Mouse (Mus musculus): ENCODE measurements around the gene Igflr1.
A peak's percentile ranks its signal among the peaks of the same experiment; 100 is the strongest.

Gene Igflr1

DNA sequence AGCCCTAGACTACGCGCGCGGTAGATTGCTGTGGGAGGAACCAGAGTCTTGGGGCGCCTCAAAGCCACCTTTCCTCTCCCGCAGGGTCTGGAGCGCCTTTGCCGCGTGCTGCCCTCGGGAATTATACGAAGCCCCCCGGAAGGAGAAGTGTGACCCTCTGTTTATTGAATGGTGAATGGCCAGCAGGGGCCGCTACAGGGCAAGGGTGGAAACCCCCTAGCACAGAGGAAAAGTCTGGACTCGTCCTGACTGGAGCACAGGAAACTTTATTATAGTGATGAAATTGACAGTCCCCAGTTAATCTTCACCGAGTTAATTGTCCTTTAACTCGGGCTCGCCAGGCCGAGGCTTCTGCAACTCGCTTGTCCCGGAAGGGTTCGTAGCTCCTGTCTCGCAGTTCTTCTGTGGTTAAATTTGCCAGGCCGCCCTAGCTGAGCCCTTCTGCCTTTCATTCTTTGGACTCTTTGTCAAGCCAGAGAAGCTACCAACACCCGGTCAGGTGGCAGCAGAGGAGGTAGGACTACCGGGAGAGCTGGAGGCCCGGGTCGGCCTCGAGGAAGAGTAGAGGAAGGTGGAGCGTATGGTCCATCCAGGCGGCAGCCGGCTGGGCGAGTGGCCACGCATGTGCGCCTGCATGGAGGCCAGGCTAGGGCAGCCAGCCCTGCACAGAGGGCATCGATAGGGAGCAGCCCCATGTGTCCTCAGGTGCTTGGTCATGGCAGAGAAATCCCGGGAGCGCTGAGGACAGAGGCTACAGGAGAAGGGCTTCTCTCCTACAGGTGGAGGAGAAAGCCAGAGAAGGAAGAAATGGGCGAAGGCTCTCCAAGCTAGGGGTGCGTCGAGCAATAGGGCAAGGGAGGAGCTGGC lies 24.4 kb downstream of the Igflr1 start:
- peak; percentile 89 for DNase-seq

DNA sequence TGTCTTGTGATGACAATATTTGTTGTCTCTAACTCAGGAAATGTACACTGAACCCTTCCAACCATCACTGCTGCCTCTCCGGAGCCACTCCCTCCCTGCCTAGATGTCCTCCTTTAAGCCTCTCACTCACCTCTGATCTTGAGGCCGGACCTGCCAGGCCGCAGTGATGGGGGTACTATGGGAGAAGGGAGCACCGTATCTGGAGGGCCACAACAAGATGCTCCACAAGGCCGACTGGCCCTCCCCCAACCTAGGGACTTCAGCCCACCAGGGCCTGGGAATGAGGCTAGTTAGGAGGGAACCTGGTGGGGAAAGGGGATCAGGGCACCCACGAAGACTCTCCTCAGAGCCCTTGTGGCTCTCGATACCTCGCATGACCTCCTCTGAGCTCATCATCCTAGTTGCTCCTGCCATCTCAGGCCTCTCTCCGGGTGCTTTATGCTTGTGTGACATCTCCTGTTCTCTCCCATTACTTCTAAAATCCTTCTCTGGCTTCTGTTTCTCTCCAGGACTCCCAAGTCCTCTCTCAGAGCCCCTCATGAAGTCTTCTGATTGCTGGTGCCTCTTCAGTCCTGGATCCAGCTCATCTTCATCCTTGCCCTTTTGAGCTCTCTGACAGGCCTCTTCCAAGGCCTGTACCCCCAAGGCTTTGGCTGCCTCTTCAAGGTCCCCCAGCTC lies 25.8 kb downstream of the Igflr1 start:
- DNase-seq = no peak

DNA sequence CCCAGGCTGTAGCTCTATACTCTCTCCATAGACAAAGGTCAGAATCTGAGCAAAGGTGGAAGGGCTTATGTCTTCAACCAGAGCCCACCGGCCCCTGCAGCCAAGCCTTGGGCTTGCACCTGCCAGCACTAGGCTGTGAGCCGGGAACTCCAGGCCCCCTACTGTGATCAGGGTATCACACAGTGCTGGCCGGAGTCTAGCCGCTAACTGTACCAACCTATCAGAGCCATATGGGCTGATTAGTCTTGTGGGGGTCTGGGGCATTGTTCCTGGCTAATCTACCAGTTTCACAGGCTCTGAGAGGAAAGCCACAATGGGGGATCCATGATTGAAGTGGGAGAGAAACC lies 26.4 kb downstream of the Igflr1 start:
- no peak for DNase-seq

DNA sequence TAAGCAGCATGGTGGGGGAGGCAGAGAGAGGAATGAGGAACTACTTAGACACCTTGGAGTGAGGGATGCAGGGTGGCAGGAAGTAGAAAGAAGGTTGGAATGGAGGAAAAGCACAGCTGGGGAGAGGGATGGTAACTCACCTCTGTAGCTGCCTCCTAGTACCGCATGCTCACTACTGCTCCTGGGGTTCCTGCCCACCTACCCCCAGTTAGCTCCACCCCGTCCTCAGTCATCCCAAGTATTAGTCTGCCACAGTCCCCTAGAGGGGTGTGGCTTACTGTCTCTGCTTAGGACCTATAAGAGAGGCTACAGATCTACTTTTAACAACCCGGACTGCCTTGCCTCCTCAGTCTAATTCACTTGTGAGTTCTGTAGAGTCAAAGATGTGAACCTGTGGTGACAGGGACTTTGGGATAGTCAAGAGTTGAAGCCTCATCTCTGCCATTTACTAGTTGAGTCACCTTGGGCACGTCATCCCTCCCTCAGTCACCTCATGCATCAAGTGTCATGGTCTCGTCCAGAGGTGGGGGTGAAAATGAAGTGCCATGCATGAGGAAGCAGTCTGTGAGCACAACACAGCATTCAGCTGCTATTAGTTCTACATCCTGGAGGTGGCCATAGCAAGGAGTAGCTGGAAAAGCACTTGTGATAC lies 27.7 kb downstream of the Igflr1 start:
- no peak for DNase-seq

DNA sequence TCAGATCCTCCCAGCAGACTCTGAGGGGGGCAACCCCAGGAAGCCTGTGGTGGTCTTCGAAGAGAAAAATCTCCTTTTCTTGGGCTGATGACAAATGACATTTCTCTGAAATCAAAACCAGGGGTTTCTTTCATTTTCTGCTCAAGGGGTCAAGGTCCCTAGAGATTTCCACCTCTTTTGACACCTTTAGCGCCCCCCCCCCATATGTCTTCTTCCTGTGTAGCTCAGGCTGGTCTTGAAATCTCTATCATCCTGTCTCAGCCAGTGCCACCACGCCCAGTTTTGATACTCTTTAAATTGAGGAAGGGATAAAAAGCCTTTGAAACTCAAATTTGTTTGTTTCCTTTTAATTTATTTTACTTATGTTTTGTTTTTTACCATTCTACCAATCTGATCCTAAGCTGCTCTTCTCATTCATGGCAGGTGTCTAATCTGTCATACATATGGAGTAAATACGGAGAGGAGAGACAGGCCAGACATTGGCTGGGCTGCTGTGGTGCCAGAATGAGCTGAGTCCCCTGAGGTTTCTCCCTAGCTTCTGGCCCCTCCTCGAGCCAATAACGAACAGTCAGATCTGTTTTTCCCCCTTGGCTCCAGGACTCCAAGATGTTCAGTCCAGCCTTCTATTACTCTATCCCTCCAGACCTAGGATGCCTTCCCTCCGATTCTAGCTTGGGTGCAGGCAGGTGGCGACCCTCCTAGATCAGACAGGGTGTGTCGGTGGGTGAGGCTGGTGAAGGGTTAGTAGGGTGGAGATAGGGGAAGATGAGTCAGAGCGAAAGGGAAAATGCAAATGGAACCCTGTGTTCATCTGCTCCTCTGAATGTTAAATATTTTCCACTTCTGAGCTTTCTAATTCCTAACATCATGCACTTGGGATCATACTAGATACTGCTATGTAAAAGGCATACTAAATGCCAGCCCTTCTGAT lies 28.6 kb downstream of the Igflr1 start:
- no peak for DNase-seq

DNA sequence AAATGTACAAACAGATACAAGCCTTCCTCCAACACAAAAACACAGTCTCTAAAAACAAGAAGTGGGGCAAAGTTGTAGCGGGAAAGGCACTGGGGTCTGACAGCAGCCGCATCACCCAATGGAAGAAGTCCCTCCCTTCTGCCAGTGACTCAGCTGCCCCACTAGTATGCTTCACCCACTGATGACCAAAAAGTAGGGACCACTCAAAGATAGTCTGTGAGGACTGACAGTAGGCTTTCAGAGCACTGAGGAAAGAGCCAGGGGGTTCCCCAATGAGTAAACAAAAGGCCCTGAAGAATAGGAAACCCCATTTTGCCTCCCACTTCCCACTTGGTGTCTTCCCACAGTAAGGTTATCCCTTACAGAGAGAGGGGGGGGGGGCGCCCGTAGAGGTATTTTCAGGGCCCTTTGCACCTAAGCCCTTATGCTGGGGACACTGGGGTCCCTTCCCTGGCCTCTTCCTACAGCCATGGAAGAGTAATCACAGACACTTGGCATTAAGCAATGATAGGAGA lies 29.3 kb downstream of the Igflr1 start:
- DNase-seq = no peak

DNA sequence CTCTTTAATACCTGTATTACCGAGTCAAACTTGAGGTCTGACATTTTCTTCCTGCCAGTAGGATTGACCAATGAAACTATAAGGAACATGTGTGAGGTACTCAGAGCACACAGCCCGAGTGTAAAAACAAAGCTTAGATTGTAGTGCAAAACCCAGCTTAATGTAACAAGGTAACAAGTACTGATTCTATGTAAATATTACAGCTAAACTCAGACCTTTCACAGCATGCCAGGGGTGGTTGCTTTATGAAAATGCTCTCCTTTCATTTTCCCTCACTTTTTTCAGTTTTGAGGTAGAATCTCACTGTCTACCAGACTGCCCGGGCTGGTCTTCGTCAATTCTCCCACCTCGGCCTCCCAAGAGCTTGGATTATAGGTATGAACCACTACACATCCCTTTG lies 30.9 kb downstream of the Igflr1 start:
- DNase-seq = no peak

DNA sequence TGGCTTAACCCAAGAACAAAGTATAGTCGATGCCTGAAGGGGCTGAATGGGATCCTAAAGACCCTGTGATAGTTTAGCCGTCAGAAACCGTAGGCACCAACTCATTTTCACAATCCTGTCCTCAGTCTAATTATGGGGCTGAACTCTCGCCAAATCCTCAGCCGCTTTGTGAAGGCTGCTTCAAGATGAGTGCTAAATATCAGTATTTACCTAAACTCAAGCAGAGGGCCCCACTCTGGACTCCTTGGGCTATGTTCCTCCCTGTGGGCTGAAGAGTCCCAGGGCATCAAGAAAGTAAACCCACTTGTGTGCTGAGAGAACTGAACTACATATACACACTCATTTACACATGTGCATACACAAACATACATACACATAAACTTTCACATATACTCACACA lies 31.6 kb downstream of the Igflr1 start:
- no peak for DNase-seq

DNA sequence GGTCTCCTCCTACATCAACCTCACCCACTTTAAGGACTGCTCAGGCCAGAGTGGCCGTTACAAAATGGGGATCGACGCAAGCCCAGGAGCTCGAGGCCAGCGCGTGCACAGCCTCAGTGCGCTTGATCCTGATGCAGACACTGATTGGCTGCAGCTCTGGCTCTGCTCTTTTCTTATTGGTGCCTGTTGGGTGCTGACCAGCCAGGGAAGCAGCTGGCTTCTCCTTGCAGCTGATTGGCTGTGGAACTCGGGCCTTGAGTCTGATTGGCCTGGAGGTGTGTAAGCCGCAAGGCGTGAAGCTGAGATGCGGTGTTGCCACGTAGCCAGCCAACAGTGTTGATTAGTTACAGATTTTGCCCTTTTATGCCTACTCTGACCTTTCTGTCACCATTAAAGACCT lies 33.6 kb downstream of the Igflr1 start, which contains the start of gene Zbtb32:
Gene Zbtb32 (minus strand): TSS at position 124 of the 400 bp plus-strand sequence.
- DNase-seq = no peak

DNA sequence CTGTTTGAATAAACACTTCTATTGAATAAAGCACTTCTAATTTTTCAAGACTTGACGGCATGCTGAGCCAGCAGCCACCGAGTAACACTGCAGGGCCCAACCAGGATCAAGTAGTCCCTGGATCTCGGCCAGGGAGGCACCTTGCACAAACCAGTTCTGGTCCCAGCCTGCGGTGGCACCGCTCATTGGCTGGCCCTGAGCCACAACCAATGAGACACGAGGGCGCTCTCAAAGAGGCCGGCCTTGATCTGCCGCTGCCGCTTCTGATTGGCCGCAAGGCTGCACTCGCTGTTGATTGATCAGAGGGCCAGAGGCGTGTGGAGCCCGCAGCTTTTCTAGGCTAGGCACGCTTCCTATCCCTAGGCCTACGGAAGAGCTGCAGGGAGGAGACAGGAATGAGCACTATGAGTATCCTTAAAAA lies 34.7 kb downstream of the Igflr1 start:
- DNase-seq = peak; percentile 92

DNA sequence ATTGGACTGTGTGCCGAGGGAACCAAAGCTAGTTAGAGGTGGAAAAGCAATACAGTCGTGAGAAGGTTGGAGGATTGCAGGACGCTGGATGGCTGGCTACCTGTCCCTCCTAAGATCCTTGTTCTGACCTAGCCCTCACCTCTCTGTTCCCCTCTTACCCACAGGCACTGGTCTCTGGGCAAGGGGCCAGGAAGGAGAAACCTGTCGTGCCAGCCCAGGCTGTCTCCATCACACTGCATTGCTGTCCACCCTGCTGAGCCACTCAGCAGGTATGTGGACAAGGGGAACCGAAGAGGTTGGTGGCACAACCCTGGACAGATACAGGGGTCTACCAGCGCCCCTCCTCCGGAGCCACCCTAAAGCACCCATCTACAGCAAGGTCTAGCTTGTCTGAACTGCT lies 35.4 kb downstream of the Igflr1 start:
- no peak for DNase-seq

DNA sequence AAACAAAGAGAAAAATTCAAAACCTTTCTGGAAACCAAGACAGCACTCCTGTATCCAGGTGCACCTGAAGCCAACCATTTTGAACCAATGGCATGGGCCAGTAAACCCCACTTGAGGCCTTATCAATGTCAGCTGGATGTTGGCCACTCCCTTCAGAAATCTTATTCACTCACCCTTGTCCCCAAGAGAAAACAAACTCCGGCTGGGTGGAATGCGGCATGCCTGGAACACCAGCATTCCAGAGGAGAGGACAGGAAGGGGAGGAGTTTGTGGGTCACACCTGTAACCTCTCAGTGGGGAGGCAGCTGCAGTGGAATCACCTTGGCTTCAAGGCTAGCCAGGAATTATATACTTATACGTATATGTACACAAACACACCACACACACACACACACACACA lies 37.4 kb downstream of the Igflr1 start:
- DNase-seq = no peak

DNA sequence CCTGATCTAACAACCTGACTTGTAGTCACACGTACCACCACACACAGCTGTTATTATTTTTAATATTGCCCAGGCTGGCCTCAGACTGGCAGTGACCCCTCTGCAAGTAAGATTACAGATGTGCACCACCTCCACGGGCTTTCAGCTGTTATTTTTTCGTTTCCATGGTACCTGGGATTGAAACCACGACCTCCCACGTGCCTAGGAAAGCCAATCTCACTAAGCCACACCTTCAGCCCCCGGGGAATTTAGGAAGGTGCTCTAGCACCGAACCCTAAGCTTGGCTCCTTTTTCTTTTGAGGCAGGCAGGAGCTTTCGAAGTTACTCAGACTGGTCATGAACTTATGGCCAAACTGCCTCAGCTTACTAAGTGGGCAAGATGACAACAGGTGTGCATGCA lies 39.2 kb downstream of the Igflr1 start:
- DNase-seq = no peak

DNA sequence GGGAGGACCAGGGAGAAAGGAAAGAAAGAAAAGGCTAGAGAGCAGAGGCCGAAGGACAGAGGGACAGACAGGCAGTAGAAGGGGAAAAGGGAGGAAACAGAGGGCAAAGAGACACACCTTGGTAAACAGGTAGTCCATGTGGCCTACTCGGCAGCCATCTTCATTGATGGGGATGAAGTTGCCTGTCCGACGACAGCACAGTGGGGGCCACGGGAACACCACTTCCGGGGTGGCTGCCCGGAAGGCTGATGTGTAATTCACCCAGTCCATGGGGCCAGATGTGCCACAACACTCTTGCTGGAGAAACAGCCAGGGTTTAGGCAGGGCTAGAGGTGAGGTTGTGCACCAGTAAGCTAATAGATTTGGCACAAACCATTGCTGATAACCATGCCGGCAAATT lies 39.7 kb downstream of the Igflr1 start:
- no peak for DNase-seq

DNA sequence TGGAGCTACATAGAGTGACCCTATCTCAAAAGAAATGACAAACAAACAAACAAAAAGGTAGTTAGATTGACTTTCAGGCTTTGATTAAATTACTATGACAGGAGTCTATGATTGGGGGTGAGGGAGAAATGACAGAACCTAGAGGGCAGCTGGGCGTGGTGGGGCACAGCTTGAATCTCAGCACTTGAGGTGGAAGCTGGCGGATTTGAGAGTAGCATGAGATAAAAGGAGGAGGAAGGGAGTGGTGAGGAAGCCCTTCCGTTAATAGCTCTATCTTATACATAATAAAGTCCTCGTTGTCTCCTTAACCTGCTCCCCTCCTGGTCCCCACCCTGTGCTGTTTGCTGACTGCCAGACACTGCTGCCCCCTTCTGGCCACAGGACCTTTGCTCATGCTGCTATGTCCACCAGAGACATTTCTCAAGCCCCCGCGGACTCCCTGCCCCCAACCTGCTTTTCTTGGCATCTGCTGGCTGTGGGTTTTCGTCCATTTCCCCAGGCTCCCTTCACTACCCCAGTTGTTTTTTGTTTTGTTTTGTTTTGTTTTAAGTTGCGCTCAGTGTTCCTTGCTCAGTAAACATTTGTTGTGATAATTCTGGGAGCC lies 42.6 kb downstream of the Igflr1 start:
- no peak for DNase-seq

DNA sequence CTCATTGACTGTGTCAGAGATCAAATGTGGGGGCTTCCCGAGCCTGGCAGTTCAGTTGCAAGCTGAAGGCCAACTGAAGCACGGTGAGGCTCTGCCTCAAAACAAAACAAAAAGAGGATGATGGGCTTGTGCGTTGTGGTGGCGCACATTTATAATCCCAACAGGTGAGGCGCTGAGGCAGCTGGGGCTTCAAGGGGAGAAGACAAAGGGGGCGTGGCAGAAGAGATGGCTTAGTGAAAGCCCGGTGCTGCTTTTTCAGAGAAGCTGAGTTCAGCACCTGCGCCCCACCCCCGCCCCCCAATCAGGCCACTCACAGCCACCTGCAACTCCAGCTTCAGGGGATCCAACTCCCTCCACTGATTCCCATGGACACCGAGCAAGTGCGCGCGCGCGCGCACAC lies 43.2 kb downstream of the Igflr1 start:
- DNase-seq = no peak

DNA sequence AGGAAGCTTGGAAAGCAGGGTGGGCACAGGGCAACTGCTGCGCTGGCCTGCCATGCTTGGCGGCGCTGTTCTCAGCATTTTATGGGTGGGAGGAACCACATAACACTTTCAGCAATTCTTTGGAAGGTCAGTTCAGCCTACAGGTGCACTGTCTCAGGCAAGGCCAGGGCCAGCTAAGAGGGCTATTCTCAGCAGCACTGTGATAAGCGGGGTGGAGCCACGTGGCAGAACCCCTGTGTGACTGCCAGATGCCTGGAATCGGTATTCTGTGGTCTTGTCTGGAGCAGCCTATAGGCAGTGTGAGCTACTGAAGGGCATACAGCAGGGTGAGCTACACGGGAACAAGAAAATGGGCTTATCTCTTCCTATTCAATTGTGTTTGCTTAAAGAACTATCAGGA lies 44.8 kb downstream of the Igflr1 start:
- DNase-seq = no peak

DNA sequence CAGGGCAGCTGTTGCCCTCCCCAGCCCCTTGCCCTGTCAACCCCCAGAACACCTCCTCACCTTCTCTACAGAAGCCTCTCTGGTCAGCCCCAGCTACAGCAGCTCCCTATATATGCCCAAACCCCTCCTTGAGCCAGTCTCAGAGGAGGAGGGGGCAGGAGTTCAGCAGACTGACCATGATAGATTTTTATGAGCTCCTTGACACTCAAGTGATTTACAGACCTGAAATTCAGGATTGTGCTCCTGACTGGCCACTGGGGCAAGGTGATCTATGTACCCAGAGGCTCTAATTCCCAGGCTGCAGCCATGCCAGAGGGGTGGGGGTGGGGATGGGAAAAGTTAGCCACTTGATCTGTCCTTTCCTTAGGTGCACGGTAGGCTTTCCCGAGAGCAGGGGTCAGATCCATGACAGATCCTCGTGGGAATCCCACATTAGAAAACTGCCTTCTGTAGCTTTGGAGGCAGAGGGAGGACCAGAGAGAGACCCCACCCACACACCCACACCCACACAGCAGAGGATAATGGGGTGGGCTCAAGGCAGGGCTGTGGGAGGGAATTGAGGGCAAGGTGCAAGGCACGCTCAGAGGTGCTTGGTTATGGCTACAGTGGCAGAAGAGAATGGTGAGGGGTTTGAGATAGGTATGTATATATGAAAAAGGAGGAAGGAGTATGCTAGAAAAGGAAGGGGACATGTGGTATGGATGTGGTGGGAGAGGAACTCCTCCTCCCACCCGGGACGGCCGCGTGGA lies 47.6 kb downstream of the Igflr1 start, which contains the start of gene Upk1a:
Gene Upk1a (minus strand): TSS at position 194 of the 749 bp plus-strand sequence.
- DNase-seq = no peak

DNA sequence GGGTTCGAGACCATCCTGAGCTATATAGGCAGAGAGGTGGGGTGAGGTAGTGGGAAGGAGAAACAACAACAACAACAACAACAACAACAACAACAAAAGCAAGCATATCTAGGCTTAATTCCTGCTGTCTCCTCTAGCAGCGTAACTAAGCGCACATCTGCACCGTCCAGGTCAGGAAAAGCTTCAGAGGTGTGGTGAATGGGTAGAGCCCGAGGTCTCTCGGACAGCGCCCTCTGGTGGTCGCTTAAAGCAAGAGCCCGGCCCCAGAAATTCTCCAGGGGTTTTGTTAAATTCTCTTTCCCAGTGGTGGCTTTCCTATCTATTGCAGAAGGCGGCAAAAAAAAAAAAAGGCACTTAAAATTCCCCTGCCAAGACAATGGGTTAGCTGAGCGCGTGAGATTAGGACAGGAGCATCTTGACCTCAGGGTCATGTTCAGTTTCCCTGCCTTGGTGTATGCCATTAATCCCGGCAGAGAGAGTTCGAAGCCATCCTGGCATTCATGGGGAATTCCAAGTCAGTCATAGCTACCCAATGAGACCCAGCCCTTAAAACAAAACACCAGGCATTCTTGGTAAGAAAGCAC lies 48.4 kb downstream of the Igflr1 start:
- DNase-seq = peak; percentile 53

DNA sequence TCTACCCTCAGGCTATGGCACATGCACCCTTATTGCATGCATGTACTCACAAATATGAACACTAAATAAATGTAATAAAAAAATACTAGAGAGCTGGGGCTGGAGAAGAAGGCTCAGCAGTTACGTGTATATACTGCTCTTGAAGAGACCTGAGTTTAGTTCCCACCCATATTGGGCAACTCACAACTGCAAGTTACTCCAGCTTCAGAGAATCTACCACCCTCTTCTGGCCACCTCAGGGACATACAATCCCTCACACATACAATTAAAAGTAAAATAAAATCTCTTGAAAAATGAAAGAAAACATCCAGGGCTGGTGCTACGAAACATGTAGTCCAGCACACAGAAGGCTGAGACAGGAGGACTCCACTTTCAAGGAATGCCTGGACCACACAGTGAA lies 49.2 kb downstream of the Igflr1 start:
- DNase-seq = no peak

Measured in right cerebral cortex, postnatal 14 days (tissue).